Mouse (Mus musculus): ENCODE measurements at regions not wholly inside any gene's neighbourhood (a gene's known extent, or its start where the extent isn't known, plus 50 kb on each side); places are given as distances from the start of the nearest gene placed in this dataset.

GRCm38 (mm10) chr14:76671023-76671422 lies 114.3 kb upstream of the Serp2 start:
- no peak for ATAC-seq

DNA sequence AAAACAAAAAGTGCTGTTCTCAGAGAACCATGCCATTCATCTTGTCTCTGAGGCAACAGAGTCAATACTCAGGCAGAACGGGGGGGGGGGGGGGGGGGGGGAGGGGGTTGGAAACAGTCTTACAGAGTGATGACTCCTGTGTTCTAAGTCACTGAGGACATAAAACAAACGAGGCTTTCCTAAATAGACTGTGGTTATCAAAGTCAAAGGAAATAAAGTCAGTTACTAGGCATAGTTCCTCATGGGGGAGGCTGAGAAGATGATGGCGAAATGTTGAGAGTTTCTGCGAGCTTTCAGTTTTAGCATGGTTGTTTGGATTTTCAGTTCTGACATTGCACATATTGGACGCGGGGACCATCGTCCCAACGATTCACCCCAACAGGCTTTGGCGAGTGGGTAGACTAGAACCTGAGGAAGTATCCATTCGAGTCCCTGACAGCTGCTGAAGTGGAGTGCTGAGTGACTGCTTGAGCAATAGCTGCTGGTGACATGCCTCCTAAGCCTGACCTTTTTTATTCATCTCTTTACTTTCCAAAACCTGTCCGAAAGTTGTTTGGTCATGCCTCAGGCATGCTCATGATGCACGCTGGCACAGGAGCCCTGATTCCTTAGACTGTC lies 109.2 kb upstream of the Serp2 start:
- ATAC-seq = no peak

DNA sequence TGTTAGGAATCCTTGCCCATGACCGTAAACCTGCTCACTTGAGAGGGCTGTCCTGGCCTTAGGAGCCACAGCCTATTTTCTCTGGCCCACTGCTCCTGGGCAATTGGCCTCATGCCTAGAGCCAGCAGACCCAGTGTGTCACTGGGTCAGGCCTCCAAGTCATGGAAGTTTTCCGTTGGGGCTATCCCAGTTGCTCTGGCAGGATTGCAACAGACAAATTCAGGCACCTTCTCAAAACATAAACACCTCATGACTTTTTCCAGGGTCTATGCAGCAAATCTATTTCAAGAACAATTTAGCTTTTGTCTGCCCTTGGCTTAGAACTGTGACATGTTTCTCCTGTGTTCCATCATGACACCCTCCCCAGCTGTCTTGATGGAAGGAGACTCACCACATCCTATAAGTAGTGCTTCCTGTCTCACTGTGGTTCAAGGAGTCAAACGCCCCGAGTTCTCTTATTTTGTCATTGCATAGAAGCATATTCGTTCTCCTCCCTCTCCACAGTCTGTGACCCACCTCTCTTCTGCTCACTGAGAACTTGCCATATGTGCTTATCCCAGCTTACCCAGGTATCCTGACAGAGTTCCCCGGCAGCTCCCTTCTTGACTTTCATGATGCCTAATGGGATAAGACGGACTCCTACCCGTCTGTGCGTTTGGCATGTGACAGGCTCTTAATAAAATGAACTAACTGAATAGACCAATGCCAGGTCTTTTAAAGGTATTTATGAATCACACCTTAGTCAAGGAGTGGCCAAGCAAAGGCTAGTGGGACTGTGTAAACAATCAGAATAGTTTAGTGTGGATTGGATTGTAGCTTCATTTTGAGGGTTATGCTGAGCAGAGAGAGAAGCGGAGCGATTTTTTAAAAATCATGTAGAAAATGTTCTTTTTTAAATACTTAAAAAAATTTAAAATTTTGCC lies 108.2 kb upstream of the Serp2 start:
- no peak for ATAC-seq

GRCm38 (mm10) chr14:76663816-76664215 lies 107.1 kb upstream of the Serp2 start:
- no peak for ATAC-seq

GRCm38 (mm10) chr14:76662871-76663270 lies 106.2 kb upstream of the Serp2 start:
- no peak for ATAC-seq

- ATAC-seq = no peak
Observed at GRCm38 (mm10) chr14:76660906-76661305, 104.2 kb upstream of the Serp2 start.

GRCm38 (mm10) chr14:76658952-76659502 lies 102.3 kb upstream of the Serp2 start:
- ATAC-seq = no peak

- ATAC-seq = no peak
Observed at GRCm38 (mm10) chr14:76657784-76658610, 101.3 kb upstream of the Serp2 start.

DNA sequence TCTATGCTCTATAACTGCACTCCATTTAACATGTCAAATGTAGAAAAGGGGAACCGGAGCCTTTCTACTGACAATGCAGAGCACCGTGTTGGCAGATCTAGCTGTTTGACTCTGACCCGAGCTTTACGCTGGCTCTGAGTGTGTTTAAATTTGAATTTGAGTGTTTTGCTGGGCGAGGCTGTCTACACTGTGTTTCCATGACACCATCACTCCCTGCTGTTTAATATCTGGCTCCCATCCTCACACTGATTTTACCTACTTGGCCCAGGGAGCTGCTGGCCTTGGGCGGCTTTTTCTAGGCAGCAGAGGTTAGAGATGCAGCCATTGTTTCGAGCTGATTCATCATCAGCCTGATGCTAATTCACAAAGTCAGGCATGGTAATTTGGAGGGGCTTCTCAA lies 100.7 kb upstream of the Serp2 start:
- ATAC-seq = no peak

DNA sequence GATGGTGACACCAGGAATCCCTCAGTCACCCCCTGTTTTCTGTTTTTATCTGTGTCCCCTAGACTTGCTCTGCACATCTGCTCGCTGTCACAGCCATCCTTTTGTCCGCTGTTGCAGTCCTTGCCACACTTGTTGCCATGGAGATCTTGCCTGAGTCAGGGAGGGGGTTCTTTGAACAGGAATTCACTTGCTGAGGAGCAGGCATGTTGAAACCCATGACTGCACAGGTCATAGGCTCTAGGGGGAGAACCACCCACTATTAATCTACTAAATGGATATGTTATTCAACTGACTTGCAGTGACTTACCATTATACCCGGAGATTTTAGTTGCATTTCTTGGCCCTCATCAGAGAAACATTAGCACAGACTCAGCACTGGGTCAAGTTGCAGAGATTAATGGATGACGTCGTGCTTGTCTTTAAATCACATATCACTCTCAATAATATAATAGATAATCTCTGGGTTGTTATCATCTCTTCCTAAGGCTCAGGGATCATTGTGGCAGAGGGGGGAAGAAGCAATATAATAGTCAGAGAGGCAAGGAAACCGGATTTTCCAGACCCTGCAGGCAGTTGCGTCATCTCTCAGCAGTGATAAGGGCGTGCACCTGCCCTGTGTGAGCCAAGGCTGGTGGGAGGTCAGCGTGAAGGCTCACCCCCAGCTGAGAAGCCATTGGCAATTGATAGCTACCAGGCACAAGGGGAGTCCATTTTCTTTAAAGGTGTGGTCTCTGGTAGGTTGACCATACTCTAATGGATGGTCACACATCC lies 95.9 kb upstream of the Serp2 start:
- ATAC-seq = no peak

GRCm38 (mm10) chr14:76651096-76651495 lies 94.4 kb upstream of the Serp2 start:
- no peak for ATAC-seq

GRCm38 (mm10) chr14:76649927-76650326 lies 93.2 kb upstream of the Serp2 start:
- ATAC-seq = no peak

- ATAC-seq = no peak
Observed at GRCm38 (mm10) chr14:76644716-76645115, 88.0 kb upstream of the Serp2 start.

- no peak for ATAC-seq
Observed at GRCm38 (mm10) chr14:76641752-76642529, 85.3 kb upstream of the Serp2 start.

DNA sequence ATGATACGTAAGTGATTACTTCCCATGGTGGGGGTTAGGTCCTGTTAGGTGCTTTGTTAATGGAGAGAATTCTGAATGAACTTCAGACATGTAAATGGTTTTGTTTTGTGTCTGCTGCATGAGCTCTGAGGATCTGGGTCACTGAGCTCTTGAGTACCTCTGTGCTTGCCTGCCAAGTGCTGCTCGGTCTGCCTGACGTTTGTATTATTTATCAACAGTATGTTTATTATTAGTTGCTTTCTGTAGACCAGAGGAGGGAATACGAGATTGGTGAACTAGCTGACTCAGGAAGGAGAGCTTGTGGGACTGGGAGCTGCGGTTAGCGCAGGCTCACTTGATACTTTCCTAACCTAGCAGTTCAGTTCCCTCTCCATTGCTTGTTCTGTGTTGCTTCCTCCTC lies 76.5 kb upstream of the Serp2 start:
- ATAC-seq = no peak

DNA sequence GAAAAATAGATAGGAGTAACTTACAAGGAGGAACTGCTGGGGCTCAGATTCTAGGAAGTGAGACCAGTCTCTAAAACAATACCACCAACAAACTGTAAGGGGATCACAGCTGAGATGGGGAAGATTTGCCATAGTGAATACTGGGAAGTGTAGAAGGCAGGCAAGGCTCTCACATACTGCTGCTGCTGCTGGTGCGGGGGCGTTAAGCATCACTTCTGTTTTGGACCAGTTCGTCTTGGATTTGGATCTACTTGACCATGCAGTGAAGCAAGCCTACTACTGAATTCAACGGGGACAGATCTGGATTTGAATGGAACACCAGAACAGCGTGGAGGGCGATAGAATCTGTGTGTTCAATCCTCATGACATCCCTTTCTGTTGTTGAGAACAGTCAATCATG lies 76.1 kb upstream of the Serp2 start:
- ATAC-seq = no peak

- ATAC-seq = no peak
Observed at GRCm38 (mm10) chr14:76631740-76632139, 75.1 kb upstream of the Serp2 start.

DNA sequence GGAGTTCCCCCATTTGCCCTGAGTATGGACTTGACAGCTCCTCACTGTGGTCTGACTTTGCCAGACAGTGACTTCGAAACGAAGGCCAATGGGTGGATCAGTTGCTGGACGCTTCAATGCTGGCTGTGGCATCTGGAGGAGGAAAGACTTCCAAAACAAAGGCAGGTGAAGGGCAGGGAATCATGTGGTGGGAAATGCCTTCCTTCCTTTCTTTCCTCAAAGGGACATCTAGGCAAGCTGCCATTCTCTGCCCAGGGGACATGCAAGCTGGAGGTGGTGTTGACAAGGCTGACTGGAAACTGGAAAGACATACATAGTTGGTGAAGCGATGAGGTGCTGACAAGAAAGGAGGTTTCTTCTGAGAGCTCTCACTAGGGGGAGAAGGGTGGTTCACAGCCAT lies 74.5 kb upstream of the Serp2 start:
- ATAC-seq = no peak

GRCm38 (mm10) chr14:76629913-76630478 lies 73.3 kb upstream of the Serp2 start:
- ATAC-seq = no peak

DNA sequence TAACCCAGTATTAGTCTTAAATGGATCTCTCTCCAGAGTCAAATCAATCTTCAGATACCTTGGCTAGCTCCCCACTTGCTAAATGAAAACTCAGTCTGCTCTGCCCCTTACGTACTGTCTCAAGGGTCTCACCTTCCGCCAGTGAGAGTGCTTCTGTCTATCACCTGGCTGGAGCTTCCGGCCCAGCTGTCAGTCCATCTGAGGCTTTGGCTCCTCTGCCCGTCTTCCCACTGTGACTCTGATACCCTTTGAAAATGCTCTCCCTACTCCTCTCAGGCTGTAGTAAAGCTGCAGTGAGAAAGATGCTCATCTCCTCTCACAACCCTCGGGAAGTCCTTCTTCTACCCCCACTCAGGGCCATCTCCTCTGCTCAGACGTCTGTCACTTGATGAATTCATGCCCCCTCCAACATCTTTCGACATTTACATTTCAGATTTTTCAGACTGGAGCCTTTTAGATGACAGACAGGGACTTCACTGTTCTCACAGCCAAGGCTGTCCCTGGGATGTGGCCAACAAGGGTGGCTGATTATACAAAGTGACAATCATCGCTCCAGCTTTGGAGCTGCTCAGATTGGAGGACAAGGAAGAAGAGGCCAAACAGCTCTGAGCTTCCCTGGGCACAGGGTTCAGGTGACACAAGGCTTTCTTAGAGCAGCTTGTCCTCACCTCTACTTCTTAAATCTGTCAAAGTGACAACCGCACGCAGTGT lies 71.6 kb upstream of the Serp2 start:
- ATAC-seq = no peak
